Mouse (Mus musculus): Measurements from ENCODE around the gene Tgfa.
A peak's percentile ranks its signal among the peaks of the same experiment; 100 is the strongest.

The Tgfa gene

GRCm38 (mm10) chr6:86222381-86222780 is 27.4 kb downstream of the Tgfa start:
- DNase-seq (ENCODE audit: low read depth, low spot score) = no peak

- DNase-seq (ENCODE audit: low read depth, low spot score) = no peak
Measured at GRCm38 (mm10) chr6:86225604-86226003, 30.6 kb downstream of the Tgfa start.

GRCm38 (mm10) chr6:86232367-86232766 is 37.3 kb downstream of the Tgfa start:
- no peak for DNase-seq (ENCODE audit: low read depth, low spot score)

- DNase-seq (ENCODE audit: low read depth, low spot score) = no peak
Measured at GRCm38 (mm10) chr6:86233512-86234430, 38.7 kb downstream of the Tgfa start.

GRCm38 (mm10) chr6:86244866-86245265 is 49.8 kb downstream of the Tgfa start:
- DNase-seq (ENCODE audit: low read depth, low spot score) = no peak

- no peak for DNase-seq (ENCODE audit: low read depth, low spot score)
Measured at GRCm38 (mm10) chr6:86245965-86246364, 50.9 kb downstream of the Tgfa start.

GRCm38 (mm10) chr6:86248562-86248961 is 53.5 kb downstream of the Tgfa start:
- no peak for DNase-seq (ENCODE audit: low read depth, low spot score)

- DNase-seq (ENCODE audit: low read depth, low spot score) = peak; percentile 36
Measured at GRCm38 (mm10) chr6:86249042-86249441, 54.0 kb downstream of the Tgfa start.

- no peak for DNase-seq (ENCODE audit: low read depth, low spot score)
Measured at GRCm38 (mm10) chr6:86250236-86250635, 55.2 kb downstream of the Tgfa start.

GRCm38 (mm10) chr6:86250830-86251229 is 55.8 kb downstream of the Tgfa start:
- DNase-seq (ENCODE audit: low read depth, low spot score) = peak; percentile 13

GRCm38 (mm10) chr6:86252176-86253125 is 57.4 kb downstream of the Tgfa start:
- no peak for DNase-seq (ENCODE audit: low read depth, low spot score)

- DNase-seq (ENCODE audit: low read depth, low spot score) = no peak
Measured at GRCm38 (mm10) chr6:86255899-86256298, 60.9 kb downstream of the Tgfa start.

- DNase-seq (ENCODE audit: low read depth, low spot score) = no peak
Measured at GRCm38 (mm10) chr6:86259242-86259641, 64.2 kb downstream of the Tgfa start.

- DNase-seq (ENCODE audit: low read depth, low spot score) = no peak
Measured at GRCm38 (mm10) chr6:86260322-86261050, 65.5 kb downstream of the Tgfa start.

- DNase-seq (ENCODE audit: low read depth, low spot score) = no peak
Measured at GRCm38 (mm10) chr6:86266786-86267185, 71.8 kb downstream of the Tgfa start.

GRCm38 (mm10) chr6:86270373-86271068 is 75.5 kb downstream of the Tgfa start:
- no peak for DNase-seq (ENCODE audit: low read depth, low spot score)

GRCm38 (mm10) chr6:86271130-86271529 is 76.1 kb downstream of the Tgfa start:
- DNase-seq (ENCODE audit: low read depth, low spot score) = no peak

- no peak for DNase-seq (ENCODE audit: low read depth, low spot score)
Measured at GRCm38 (mm10) chr6:86275704-86276103, 80.7 kb downstream of the Tgfa start.

- DNase-seq (ENCODE audit: low read depth, low spot score) = no peak
Measured at GRCm38 (mm10) chr6:86276816-86277215, 81.8 kb downstream of the Tgfa start.

- DNase-seq (ENCODE audit: low read depth, low spot score) = no peak
Measured at GRCm38 (mm10) chr6:86277620-86278019, 82.6 kb downstream of the Tgfa start.
